Mouse (Mus musculus): ENCODE data around the gene Erlin1.

The Erlin1 gene

GRCm38 (mm10) chr19:43998802-43999527 is 70.6 kb downstream of the Erlin1 start:
- DNase-seq (ENCODE audit: low spot score): no peak

- no peak for DNase-seq (ENCODE audit: low spot score)
Observed at GRCm38 (mm10) chr19:43998101-43998500, 71.5 kb downstream of the Erlin1 start.

- DNase-seq (ENCODE audit: low spot score): no peak
Observed at GRCm38 (mm10) chr19:43995427-43995826, 74.2 kb downstream of the Erlin1 start.

- DNase-seq (ENCODE audit: low spot score): no peak
Observed at GRCm38 (mm10) chr19:43992464-43992863, 77.1 kb downstream of the Erlin1 start.

GRCm38 (mm10) chr19:43990362-43990761 is 79.2 kb downstream of the Erlin1 start:
- no peak for DNase-seq (ENCODE audit: low spot score)

GRCm38 (mm10) chr19:43986069-43986794 is 83.4 kb downstream of the Erlin1 start, which contains the start of gene Cpn1:
Gene Cpn1, minus strand, starts transcription at chr19:43986556.
- DNase-seq (ENCODE audit: low spot score): peak; percentile 65
